Mouse (Mus musculus): ENCODE measurements around the gene Lsg1. TPM values are rescaled to one million over a fixed set of nuclear protein-coding genes. Genes with fewer than 3 reads are reported as not detected.

Gene Lsg1
- 10 to 100 TPM; 19.5 to 20.2 TPM for total RNA-seq (2021)
- long read RNA-seq, experiment 1, transcript Lsg1-201 (14 exons, 3,180 nt), result major isoform, 19 of 27 reads
- long read RNA-seq, experiment 1, partial matches to known transcripts, result 2 of 27 reads
- long read RNA-seq, experiment 1, other reads (novel, unspliced or antisense), result 6 of 27 reads
- long read RNA-seq, experiment 2, transcript Lsg1-201 (14 exons, 3,180 nt), result major isoform, 23 of 30 reads
- long read RNA-seq, experiment 2, partial matches to known transcripts, result 5 of 30 reads
- long read RNA-seq, experiment 2, other reads (novel, unspliced or antisense), result 2 of 30 reads

DNA sequence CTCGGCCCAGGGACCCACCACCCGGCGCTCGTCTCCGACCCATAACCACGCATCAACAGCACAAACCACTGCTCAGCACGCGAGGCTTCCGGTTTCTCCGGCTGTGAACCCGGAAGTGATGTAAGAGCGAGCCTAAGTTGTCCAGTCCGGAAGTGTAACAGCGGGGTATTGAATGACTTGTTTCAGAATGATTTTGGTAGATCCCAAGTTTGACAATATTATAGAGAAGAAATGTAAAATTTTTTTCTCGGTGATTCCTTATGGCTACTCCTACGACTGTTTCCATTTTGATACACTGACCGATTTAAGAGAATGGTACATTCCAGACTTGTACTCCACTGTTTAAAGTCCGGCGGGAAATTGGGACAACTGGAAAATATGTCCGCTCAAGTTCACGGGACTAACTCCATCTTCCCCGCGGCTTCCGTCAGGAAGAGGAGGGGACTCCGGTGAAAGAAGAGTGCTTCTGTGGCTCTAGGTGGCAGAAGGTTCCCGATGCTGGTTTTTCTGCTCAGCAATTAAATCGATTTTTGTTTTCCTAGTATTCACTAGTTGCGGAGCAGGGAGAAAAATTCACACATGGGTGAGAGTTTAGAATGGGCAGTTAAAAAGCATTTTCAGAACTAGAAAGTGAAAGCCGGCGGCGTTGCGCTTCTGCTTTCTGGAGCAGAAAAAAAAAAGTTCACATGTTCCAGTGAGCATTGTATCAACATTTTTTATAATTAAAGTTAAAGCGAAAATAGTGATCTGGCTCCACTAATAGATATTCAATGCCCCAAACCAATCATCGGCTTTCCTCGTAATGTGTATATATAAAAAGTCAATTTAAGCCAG lies at the start of gene Lsg1:
Lsg1 (minus strand) TSS at position 99 of the 834 bp plus-strand sequence.
- Histone ChIP-seq H3K4me3 (peak within 1 kb of the TSS; percentile 83), H3K27ac (peak within 1 kb of the TSS; percentile 96)
- intact Hi-C loops (cut with DNase I), result loop anchor here (5.0 kb wide), 1 partner anchor 760 kb away; no protein-coding TSS in a partner anchor
- peak; percentile 54; the same call in 1 of the 2 replicates for TF ChIP-seq CTCF (IDR thresholded peaks at IDR 0.05)
- DNase-seq, result peak; percentile 88

DNA sequence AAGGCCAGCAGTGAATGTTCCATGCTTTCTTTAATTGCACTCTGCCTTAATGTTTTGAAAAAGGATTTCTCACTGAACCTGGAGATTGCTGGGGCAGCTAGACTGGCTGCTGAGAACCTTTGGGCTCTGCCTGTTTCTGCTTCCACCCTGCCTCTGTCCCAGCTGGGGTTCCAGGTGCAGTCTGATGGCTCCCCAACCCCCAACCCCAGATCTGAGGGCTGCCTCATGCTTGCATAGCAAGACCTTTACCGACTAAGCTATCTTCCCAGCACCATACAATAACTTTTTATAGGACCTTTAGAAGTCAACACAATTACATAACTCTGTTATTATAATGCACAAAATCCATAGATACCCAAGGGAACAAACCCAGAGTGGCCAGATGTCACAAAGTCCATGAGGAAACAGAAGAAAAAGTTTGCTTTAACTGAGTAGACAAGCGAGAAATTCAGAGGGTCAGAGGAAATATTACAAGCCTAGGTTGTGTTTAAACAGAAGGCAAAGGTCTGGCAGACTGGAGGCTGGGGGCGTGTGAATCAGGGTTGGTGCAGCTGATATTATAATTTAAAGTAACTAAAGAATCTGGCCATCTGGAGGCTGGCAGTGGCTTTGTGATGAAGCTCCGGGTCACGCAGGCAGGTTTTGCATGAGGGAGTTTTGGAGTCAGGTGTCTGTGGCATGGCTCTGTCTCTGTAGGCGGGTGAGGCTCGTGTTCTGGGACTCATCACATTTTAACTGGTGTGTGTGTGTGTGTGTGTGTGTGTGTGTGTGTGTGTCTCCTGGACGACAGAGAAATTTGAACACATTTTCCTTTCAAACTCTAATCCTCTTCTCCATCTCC lies 46.7 kb upstream of the Lsg1 start:
- TF ChIP-seq CTCF (IDR thresholded peaks at IDR 0.05), result no peak
- intact Hi-C loops (cut with DNase I), result no loop called here
- H3K4me3 ChIP-seq, result no peak overlapping the region
- H3K27ac ChIP-seq, result no peak overlapping the region
- no peak for DNase-seq

DNA sequence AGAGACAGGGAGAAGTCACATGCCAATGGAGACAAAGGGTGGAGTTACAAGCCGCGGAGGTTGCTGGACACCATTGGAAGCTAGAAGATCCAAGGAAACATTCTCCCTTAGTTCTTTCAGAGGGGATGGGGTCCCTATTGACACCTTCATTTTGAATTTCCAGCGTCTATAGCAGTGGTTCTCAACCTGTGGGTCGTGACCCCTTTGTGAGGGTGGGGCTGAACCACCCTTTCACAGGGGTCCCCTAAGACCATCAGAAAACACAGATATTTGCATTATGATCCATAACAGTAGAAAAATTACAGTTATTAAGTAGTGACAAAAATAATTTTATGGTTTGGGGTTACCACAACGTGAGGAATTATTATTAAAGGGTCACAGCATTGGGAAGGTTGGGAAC lies 42.1 kb upstream of the Lsg1 start:
- no peak for TF ChIP-seq CTCF (IDR thresholded peaks at IDR 0.05)
- no peak for DNase-seq
- H3K27ac ChIP-seq, result no peak overlapping the region
- no peak overlapping the region for H3K4me3 ChIP-seq
- intact Hi-C loops (cut with DNase I), result no loop called here

DNA sequence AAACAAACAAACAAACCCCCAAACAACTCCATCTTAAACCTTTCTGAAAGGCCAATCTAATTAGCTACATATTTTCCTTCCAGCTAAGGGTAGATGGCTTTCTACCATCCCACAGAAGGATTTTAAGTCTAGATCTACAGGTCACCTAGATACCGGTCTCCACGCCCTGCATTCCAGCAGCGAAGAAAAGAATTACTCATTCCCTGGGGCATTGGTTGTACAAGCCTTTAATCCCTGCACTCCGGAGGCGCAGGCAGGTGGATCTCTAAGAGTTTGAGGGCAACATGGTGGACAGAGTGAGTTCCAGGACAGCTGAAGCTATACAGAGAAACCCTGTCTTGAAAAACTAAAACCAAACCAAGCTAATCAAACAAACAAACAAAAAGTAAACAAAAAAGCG lies 41.0 kb upstream of the Lsg1 start:
- no peak overlapping the region for H3K4me3 ChIP-seq
- DNase-seq, result no peak
- no peak overlapping the region for H3K27ac ChIP-seq
- intact Hi-C loops (cut with DNase I), result no loop called here
- TF ChIP-seq CTCF (IDR thresholded peaks at IDR 0.05), result no peak

DNA sequence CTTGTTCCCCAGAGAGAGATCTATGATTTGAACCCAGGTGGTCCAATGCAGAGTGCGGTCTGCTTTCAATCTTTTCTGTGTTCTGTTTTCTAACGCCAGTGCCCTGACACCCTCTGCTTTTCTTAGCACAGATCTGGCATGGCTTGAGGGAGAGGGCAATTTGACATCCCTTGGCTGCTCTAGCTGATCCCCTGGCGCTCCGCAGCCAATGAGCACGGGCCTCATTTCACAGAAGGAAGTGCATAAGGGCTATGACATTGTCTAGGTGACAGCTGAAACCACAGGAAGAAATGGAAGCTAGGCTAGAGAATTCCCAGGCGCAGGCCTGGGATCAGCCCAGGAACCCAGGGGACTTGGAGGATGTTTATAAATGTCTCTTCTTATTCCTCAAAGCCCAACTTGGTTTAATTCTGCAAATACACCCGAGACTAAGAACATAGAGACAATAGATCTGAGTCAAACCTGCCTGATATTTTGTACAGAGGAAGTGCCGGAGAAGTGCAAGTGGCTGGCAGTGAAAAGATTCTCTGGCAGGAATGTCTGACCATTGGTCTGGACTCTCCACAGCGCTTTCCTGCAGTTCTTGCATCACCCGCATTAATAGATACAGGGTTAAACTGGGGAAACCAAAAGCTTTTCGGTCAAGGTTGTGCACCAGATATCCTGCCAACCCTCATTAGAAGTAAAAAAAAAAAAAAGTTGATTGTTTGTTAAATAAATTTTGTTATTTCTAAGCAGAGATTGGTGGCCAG lies 40.4 kb upstream of the Lsg1 start:
- TF ChIP-seq CTCF (IDR thresholded peaks at IDR 0.05), result no peak
- DNase-seq, result no peak
- no peak overlapping the region for H3K4me3 ChIP-seq
- intact Hi-C loops (cut with DNase I), result no loop called here
- no peak overlapping the region; the same call in 1 of the 2 replicates for H3K27ac ChIP-seq

DNA sequence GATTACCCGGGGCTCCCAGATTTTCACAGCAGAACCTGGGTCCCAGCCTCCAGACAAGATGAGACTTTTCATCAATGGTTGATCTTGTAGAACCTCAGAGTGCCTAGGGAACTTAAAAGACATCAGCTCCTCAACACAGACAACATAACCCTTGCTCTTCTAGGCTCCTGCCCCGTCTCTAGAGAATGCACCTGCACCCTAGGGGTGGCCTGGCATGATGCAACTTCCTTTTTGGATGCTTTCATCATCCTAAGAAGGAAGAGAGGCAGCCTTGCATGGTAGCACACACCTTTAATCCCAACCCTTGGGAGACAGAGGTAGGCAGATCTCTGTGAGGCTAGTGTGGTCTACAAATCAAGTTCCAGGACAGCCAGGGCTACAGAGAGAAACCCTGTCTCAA lies 37.2 kb upstream of the Lsg1 start:
- Histone ChIP-seq H3K4me3 (no peak overlapping the region), H3K27ac (no peak overlapping the region)
- no peak for DNase-seq
- intact Hi-C loops (cut with DNase I), result no loop called here
- TF ChIP-seq CTCF (IDR thresholded peaks at IDR 0.05), result no peak

DNA sequence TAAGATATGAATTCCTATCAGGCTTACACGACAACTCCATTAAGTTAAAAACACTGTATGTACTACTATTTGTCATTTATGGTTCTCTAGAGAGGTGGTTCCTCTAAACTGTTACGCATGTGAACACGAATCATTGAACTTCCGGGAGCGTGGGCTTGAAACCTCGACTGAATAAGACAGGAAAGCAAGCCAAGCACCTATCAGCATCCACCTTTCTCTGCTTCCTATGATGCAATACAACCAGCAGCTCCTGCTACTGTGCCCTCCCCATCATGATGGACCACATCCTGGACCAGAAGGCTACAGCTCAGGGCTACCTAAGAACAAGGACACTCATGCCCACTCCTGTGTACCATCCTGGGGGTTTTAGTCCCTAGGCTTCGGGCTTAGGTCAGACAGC lies 36.3 kb upstream of the Lsg1 start:
- H3K27ac ChIP-seq, result no peak overlapping the region
- H3K4me3 ChIP-seq, result no peak overlapping the region
- DNase-seq, result no peak
- intact Hi-C loops (cut with DNase I), result no loop called here
- TF ChIP-seq CTCF (IDR thresholded peaks at IDR 0.05), result no peak

DNA sequence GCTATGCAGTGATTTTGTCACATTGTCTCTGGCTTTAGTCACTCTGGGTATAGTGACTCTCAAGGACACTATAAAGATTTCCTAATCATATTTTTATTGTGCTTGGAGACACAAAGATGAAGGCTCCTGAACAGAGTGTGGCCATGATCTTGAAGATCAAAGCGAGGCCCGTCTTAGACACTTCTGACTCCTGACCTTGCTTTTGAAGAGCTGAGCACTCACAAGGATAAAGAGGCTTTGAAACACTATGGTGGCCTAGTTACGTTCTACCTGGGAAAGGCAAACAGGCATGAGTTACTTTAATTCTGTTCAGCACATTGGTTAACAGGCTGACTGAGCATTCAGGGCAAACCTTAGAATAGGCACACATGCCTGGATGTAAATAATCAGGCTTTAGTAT lies 28.9 kb upstream of the Lsg1 start:
- intact Hi-C loops (cut with DNase I), result no loop called here
- DNase-seq, result no peak
- Histone ChIP-seq H3K27ac (no peak overlapping the region), H3K4me3 (no peak overlapping the region)
- no peak for TF ChIP-seq CTCF (IDR thresholded peaks at IDR 0.05)

DNA sequence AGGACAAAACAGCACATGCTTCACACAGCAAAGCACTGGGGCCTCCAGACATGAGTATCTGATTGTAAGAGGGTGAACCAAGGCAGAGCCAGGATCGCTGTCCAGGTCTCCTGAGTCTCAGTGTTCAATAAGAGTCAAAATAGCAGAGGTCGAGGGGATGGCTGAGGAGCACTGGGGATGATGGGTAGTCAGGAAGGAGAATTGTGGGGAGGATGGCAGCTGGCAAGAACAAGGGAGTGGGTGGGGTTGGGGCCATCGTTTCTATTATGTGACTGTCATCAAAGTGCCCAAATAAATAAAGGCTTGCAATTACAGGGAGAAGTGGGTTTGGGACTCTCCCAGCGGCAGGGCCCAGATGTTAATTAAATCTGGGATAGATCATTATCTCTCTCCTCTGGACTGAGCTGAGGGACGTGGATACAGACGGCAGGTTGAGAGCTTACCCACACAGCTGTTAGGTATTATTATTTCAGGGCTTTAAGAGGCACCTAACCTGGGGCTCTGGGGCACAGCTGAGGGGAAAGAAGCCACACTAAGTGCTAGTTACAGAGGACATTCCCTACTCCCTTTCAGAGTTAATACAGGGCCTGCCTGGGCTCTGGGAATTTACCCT lies 27.4 kb upstream of the Lsg1 start:
- no peak for TF ChIP-seq CTCF (IDR thresholded peaks at IDR 0.05)
- DNase-seq, result no peak
- intact Hi-C loops (cut with DNase I), result loop anchor here (5.0 kb wide), 1 partner anchor 57 kb away; no protein-coding TSS in a partner anchor

DNA sequence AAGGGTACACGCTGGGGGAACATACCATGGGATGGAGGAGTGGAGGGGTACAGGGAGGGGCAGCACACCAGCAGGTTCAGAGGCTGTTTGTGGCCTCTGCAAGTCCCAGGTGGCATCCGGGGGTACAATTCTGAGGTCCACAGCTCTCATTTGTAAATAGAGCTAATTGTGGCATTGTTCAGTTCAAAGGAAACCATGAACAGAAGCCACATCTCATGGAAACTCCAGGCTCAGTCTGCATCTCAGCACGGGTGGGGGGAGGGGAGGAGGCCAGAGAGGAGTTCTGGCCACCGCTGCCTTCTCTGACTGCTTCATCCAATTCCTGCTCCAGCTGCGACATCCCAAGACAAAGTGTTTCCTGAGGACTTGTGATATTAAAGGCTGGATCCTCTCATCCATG lies 26.7 kb upstream of the Lsg1 start:
- Histone ChIP-seq H3K4me3 (no peak overlapping the region), H3K27ac (no peak overlapping the region)
- intact Hi-C loops (cut with DNase I), result loop anchor here (5.0 kb wide), 1 partner anchor 58 kb away; no protein-coding TSS in a partner anchor
- no peak for TF ChIP-seq CTCF (IDR thresholded peaks at IDR 0.05)
- no peak for DNase-seq

More for the DNA sequence above, 27.4 kb upstream of the Lsg1 start:
- H3K27ac ChIP-seq, result no peak overlapping the region
- no peak overlapping the region for H3K4me3 ChIP-seq

DNA sequence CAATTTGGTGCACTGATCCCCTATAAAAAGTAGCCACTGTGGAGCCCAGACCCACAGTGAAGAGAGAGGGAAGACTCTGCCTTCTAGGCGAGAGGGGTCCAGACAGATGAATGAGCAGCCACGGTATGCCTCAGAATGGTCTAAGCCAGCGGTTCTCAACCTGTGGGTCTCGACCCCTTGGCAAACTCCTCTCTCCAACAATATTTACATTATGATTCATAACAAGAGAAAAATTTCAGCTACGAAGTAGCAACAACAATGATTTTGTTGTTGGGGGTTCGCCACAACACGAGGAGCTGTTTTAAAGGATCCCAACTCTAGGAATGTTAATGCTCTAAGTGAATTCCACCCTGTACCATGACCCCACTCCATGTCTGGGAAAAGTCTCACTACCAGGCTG lies 25.7 kb upstream of the Lsg1 start:
- no peak overlapping the region for H3K27ac ChIP-seq
- no peak for TF ChIP-seq CTCF (IDR thresholded peaks at IDR 0.05)
- no peak overlapping the region for H3K4me3 ChIP-seq
- DNase-seq, result no peak
- intact Hi-C loops (cut with DNase I), result loop anchor here (5.0 kb wide), 1 partner anchor 59 kb away; no protein-coding TSS in a partner anchor

Measured in gastrocnemius, adult 2 months (tissue).